Mouse (Mus musculus) forebrain, embryonic 15.5 days (tissue): ENCODE results near the gene Hormad2. TPM values are rescaled to one million over a fixed set of nuclear protein-coding genes. Genes with fewer than 3 reads are reported as not detected.

Source experiments
- ATAC-seq: fragments of 200-750 bp; cut with Nextera tagmentation; replicated peaks from 2 replicates; pipeline ENCODE4 v1.8.0; 2017; ENCODE audit warnings: mild to moderate bottlenecking, moderate TSS enrichment, moderate library complexity
- H3K27ac ChIP-seq: fragments of 300-500 bp; sonication (generic); replicated peaks from 2 replicates; pipeline ENCODE4 v1.5.1; 2015; ENCODE audit warnings: mild to moderate bottlenecking, inconsistent platforms
- H3K27me3 ChIP-seq: fragments of 300-500 bp; sonication (generic); 2 replicates; pipeline ENCODE4 v1.6.1; 2015; ENCODE audit warnings: inconsistent platforms
- H3K36me3 ChIP-seq: fragments of 300-500 bp; sonication (generic); 2 replicates; pipeline ENCODE4 v1.6.1; 2015; ENCODE audit warnings: mild to moderate bottlenecking, inconsistent platforms
- H3K4me1 ChIP-seq: fragments of 300-500 bp; sonication (generic); 2 replicates; pipeline ENCODE4 v1.6.1; 2015; ENCODE audit warnings: inconsistent platforms
- H3K4me2 ChIP-seq: fragments of 300-500 bp; sonication (generic); replicated peaks from 2 replicates; pipeline ENCODE4 v1.6.1; 2015; ENCODE audit warnings: mild to moderate bottlenecking, inconsistent platforms
- H3K4me3 ChIP-seq: fragments of 300-500 bp; sonication (generic); 2 replicates; pipeline ENCODE4 v1.5.1; 2015; ENCODE audit warnings: mild to moderate bottlenecking, inconsistent platforms
- H3K9ac ChIP-seq: fragments of 300-500 bp; sonication (generic); replicated peaks from 2 replicates; pipeline ENCODE4 v1.6.1; 2015; ENCODE audit warnings: mild to moderate bottlenecking, inconsistent platforms
- H3K9me3 ChIP-seq: fragments of 300-500 bp; sonication (generic); 2 replicates; pipeline ENCODE4 v1.6.1; 2016; ENCODE audit warnings: inconsistent platforms
- WGBS: fragments of 180-500 bp; shearing (Covaris S2); methylation state at CpG from one replicate; pipeline ENCODE4 v1.1.7; 2015; ENCODE audit warnings: mixed read lengths; 5-methylcytosine and 5-hydroxymethylcytosine counted together
- polyA plus RNA-seq: library from polyadenylated mRNA; unstranded; fragments of >200 nt; fragmentation: Nextera tagmentation; extraction: Ambion mirVana; gene quantifications from 2 replicates; pipeline ENCODE4 v1.2.1, GENCODE M21; 2015

Gene Hormad2
- not detected in 2 replicates for polyA plus RNA-seq

GRCm38 (mm10) chr11:4440978-4441377 lies at the start of gene Hormad2:
TSS of gene Hormad2 (minus strand) at chr11:4441105.
- Histone ChIP-seq H3K27me3 (no peaks in the 10 kb centered on the region), H3K9me3 (no peaks in the 10 kb centered on the region), H3K9ac (no peak within 1 kb of the TSS), H3K4me2 (no peak within 1 kb of the TSS), H3K4me1 (no peaks in the 10 kb centered on the region), H3K27ac (no peak within 1 kb of the TSS), H3K4me3 (no peak within 1 kb of the TSS), H3K36me3 (no peaks in the 10 kb centered on the region)
- no peak for ATAC-seq
- WGBS = 59% methylated on average over 19 of the region's 19 CpGs

GRCm38 (mm10) chr11:4489207-4489606 lies 48.3 kb upstream of the Hormad2 start:
- Histone ChIP-seq H3K4me1 (peaks cover 7% of the 10 kb centered on the region), H3K27me3 (no peaks in the 10 kb centered on the region), H3K4me2 (no peak overlapping the region), H3K27ac (no peak overlapping the region), H3K36me3 (peaks cover 85% of the 10 kb centered on the region), H3K9me3 (no peaks in the 10 kb centered on the region), H3K9ac (no peak overlapping the region), H3K4me3 (no peak overlapping the region)
- no peak for ATAC-seq
- 94% methylated on average over 4 of the region's 4 CpGs for WGBS

- H3K4me1 ChIP-seq = peaks cover 7% of the 10 kb centered on the region
- WGBS = 98% methylated on average over 2 of the region's 2 CpGs
- no peak for ATAC-seq
- H3K27me3 ChIP-seq = no peaks in the 10 kb centered on the region
- peaks cover 88% of the 10 kb centered on the region for H3K36me3 ChIP-seq
- no peak overlapping the region for H3K4me3 ChIP-seq
- no peak overlapping the region for H3K4me2 ChIP-seq
- no peak overlapping the region for H3K27ac ChIP-seq
- no peaks in the 10 kb centered on the region for H3K9me3 ChIP-seq
- H3K9ac ChIP-seq = no peak overlapping the region
These were observed 47.9 kb upstream of the Hormad2 start for GRCm38 (mm10) chr11:4488798-4489197.

GRCm38 (mm10) chr11:4488367-4488766 lies 47.5 kb upstream of the Hormad2 start:
- Histone ChIP-seq H3K27ac (no peak overlapping the region), H3K36me3 (peaks cover 90% of the 10 kb centered on the region), H3K27me3 (no peaks in the 10 kb centered on the region), H3K9me3 (no peaks in the 10 kb centered on the region), H3K4me1 (peaks cover 7% of the 10 kb centered on the region), H3K9ac (no peak overlapping the region), H3K4me3 (no peak overlapping the region), H3K4me2 (no peak overlapping the region)
- ATAC-seq = no peak
- 96% methylated on average over 13 of the region's 13 CpGs for WGBS

- H3K27ac ChIP-seq = peak overlapping the region; percentile 48; the same call in 1 of the 2 replicates
- H3K9me3 ChIP-seq = no peaks in the 10 kb centered on the region
- no peaks in the 10 kb centered on the region for H3K27me3 ChIP-seq
- peak; percentile 72 for ATAC-seq
- no peak overlapping the region for H3K9ac ChIP-seq
- peaks cover 92% of the 10 kb centered on the region for H3K36me3 ChIP-seq
- H3K4me3 ChIP-seq = no peak overlapping the region
- no peak overlapping the region for H3K4me2 ChIP-seq
- WGBS = 67% methylated on average over 8 of the region's 8 CpGs
- peaks cover 7% of the 10 kb centered on the region for H3K4me1 ChIP-seq
These were observed 46.6 kb upstream of the Hormad2 start for GRCm38 (mm10) chr11:4487401-4487965.

GRCm38 (mm10) chr11:4484541-4484940 lies 43.6 kb upstream of the Hormad2 start:
- WGBS = 95% methylated on average over 5 of the region's 5 CpGs
- Histone ChIP-seq H3K4me1 (peaks cover 7% of the 10 kb centered on the region), H3K27me3 (no peaks in the 10 kb centered on the region), H3K9ac (no peak overlapping the region), H3K9me3 (no peaks in the 10 kb centered on the region), H3K27ac (no peak overlapping the region), H3K4me3 (no peak overlapping the region), H3K4me2 (no peak overlapping the region), H3K36me3 (peaks cover 87% of the 10 kb centered on the region)
- no peak for ATAC-seq

GRCm38 (mm10) chr11:4482641-4483040 lies 41.7 kb upstream of the Hormad2 start:
- 85% methylated on average over 5 of the region's 5 CpGs for WGBS
- no peak overlapping the region for H3K9ac ChIP-seq
- H3K4me2 ChIP-seq = no peak overlapping the region
- H3K27ac ChIP-seq = no peak overlapping the region
- H3K4me3 ChIP-seq = no peak overlapping the region
- H3K36me3 ChIP-seq = peaks cover 73% of the 10 kb centered on the region
- peaks cover 5% of the 10 kb centered on the region for H3K4me1 ChIP-seq
- ATAC-seq = no peak
- no peaks in the 10 kb centered on the region for H3K27me3 ChIP-seq
- no peaks in the 10 kb centered on the region for H3K9me3 ChIP-seq

GRCm38 (mm10) chr11:4476184-4476697 lies 35.3 kb upstream of the Hormad2 start:
- peaks cover 16% of the 10 kb centered on the region for H3K36me3 ChIP-seq
- no peak overlapping the region for H3K27ac ChIP-seq
- H3K9me3 ChIP-seq = no peaks in the 10 kb centered on the region
- H3K27me3 ChIP-seq = no peaks in the 10 kb centered on the region
- ATAC-seq = no peak
- H3K4me2 ChIP-seq = no peak overlapping the region
- no peak overlapping the region for H3K4me3 ChIP-seq
- H3K9ac ChIP-seq = no peak overlapping the region
- no peaks in the 10 kb centered on the region for H3K4me1 ChIP-seq
- 89% methylated on average over 4 of the region's 4 CpGs for WGBS

- no peak overlapping the region for H3K4me2 ChIP-seq
- 0 out of 2 replicates have a peak overlapping the region, but pooled peaks have one; percentile 36 for H3K27ac ChIP-seq
- no peaks in the 10 kb centered on the region for H3K4me1 ChIP-seq
- 67% methylated on average over 7 of the region's 7 CpGs for WGBS
- H3K9me3 ChIP-seq = no peaks in the 10 kb centered on the region
- no peak for ATAC-seq
- no peaks in the 10 kb centered on the region for H3K27me3 ChIP-seq
- no peak overlapping the region for H3K9ac ChIP-seq
- no peak overlapping the region for H3K4me3 ChIP-seq
- no peaks in the 10 kb centered on the region for H3K36me3 ChIP-seq
These were observed 31.7 kb upstream of the Hormad2 start for GRCm38 (mm10) chr11:4472464-4473179.

GRCm38 (mm10) chr11:4471734-4472133 lies 30.8 kb upstream of the Hormad2 start:
- Histone ChIP-seq H3K4me2 (no peak overlapping the region), H3K27ac (no peak overlapping the region), H3K9ac (no peak overlapping the region), H3K9me3 (no peaks in the 10 kb centered on the region), H3K4me1 (no peaks in the 10 kb centered on the region), H3K36me3 (no peaks in the 10 kb centered on the region), H3K27me3 (no peaks in the 10 kb centered on the region), H3K4me3 (no peak overlapping the region)
- ATAC-seq = no peak
- 82% methylated on average over 5 of the region's 5 CpGs for WGBS

- H3K27me3 ChIP-seq = no peaks in the 10 kb centered on the region
These were observed 30.3 kb upstream of the Hormad2 start for GRCm38 (mm10) chr11:4471251-4471650.

GRCm38 (mm10) chr11:4469091-4469490 lies 28.2 kb upstream of the Hormad2 start:
- Histone ChIP-seq H3K36me3 (no peaks in the 10 kb centered on the region), H3K9ac (no peak overlapping the region), H3K4me2 (no peak overlapping the region), H3K27ac (no peak overlapping the region), H3K4me1 (no peaks in the 10 kb centered on the region), H3K4me3 (no peak overlapping the region), H3K9me3 (no peaks in the 10 kb centered on the region), H3K27me3 (no peaks in the 10 kb centered on the region)
- 74% methylated on average over 5 of the region's 5 CpGs for WGBS
- no peak for ATAC-seq

More at GRCm38 (mm10) chr11:4471251-4471650, 30.3 kb upstream of the Hormad2 start:
- ATAC-seq = no peak
- H3K4me3 ChIP-seq = no peak overlapping the region
- H3K9me3 ChIP-seq = no peaks in the 10 kb centered on the region
- H3K9ac ChIP-seq = no peak overlapping the region
- no peak overlapping the region for H3K27ac ChIP-seq
- H3K4me2 ChIP-seq = no peak overlapping the region
- H3K36me3 ChIP-seq = no peaks in the 10 kb centered on the region
- H3K4me1 ChIP-seq = no peaks in the 10 kb centered on the region
